Mouse (Mus musculus) embryonic fibroblast, embryonic 13.5 days (primary cell): ENCODE data around the gene Gm20388. TPM values are rescaled to one million over a fixed set of nuclear protein-coding genes. Genes with fewer than 3 reads are reported as not detected.
"Not testable (repeated sequence)": the region's sequence is repeated elsewhere in the genome, so short reads cannot be mapped to it uniquely, and the experiment has no call there.

ENCODE experiments used
- H3K27ac ChIP-seq: 2 replicates; pipeline ENCODE4 v1.5.1; 2012; ENCODE audit warnings: low read length, control low read depth, inconsistent platforms; ENCODE audit not compliant: insufficient read depth
- H3K4me1 ChIP-seq: 2 replicates; pipeline ENCODE4 v1.6.1; 2011; ENCODE audit warnings: low read length; ENCODE audit not compliant: control insufficient read depth, insufficient read depth
- H3K4me3 ChIP-seq: 2 replicates; pipeline ENCODE4 v1.5.1; 2011; ENCODE audit warnings: mild to moderate bottlenecking, control low read depth, low read length; ENCODE audit not compliant: insufficient read depth
- CTCF ChIP-seq: IDR thresholded peaks from 2 replicates; pipeline ENCODE4 v1.5.1; 2011; ENCODE audit warnings: mild to moderate bottlenecking, control low read depth, low read length, moderate library complexity, borderline replicate concordance; ENCODE audit not compliant: insufficient read depth
- POLR2A ChIP-seq: IDR thresholded peaks from 2 replicates; pipeline ENCODE4 v1.6.1; 2011; ENCODE audit warnings: low read depth, mild to moderate bottlenecking, control low read depth, low read length, moderate library complexity
- polyA plus RNA-seq: library from polyadenylated mRNA; stranded (reverse); fragments of >200 nt; gene quantifications from 2 replicates; pipeline ENCODE4 v1.2.4, GENCODE M21; 2011; ENCODE audit warnings: low read depth; ENCODE audit not compliant: missing spikeins, insufficient read length

Gene Gm20388
- polyA plus RNA-seq, 1 experiment, result 82.8 TPM

DNA sequence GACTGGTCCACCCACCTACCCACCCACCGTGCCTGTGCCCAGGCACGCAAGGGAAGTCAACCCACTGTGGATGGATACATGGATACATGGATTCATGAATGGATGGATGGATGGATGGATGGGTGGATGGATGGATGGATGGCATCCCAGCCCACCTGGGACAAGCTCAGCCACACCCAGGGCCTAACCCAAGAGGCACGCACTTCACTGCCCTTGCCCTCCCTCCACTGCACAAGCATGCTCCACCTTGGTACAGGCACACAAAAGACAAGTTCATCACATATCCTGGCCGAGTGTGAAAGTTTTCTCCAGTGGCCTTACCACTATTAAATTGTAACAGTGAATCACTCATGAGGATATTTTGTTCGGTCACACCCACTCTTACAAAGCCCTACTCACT is 3713.6 kb downstream of the Gm20388 start:
- TF ChIP-seq CTCF (no peak), POLR2A (no peak)
- H3K27ac ChIP-seq, result no peak overlapping the region
- H3K4me1 ChIP-seq, result no peaks in the 10 kb centered on the region
- H3K4me3 ChIP-seq, result no peak overlapping the region

DNA sequence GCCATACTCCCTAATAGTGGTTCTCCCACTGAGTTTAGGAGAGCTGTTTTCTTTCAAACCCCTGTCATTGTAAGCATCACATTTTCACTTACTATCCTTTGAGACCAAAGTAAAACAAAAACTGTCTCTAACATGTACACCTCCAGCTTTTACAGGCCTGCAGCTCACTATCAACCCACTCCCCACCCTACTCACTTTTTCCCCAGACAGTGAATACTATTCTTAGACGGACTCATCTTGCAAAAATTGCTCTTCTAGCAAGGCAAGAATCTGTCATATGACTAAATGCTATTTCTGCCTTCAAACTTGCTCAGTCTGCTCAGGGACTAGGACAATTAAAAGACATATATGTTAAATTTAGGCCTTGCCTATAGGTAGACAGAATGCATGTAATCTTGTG is 3714.1 kb downstream of the Gm20388 start:
- TF ChIP-seq CTCF (no peak), POLR2A (no peak)
- H3K27ac ChIP-seq, result no peak overlapping the region
- H3K4me1 ChIP-seq, result peaks cover 2% of the 10 kb centered on the region; the same call in 1 of the 2 replicates
- H3K4me3 ChIP-seq, result no peak overlapping the region

DNA sequence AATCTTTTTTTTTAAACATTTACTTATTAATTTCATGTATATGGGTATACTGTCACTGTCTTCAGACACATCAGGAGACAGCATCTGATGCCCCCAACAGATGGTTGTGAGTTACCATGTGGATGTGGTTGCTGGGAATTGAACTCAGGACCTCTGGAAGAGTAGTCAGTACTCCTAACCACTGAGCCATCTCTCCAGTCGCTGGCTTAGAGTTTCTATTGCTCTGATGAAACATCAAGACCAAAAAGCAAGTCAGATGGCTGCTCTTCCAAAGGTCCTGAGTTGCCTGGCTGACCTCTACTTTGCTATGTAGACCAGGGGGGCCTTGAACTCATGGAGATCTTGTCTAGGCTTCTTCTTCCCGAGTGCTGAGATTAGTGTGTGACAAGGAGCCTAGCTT is 3715.1 kb downstream of the Gm20388 start:
- H3K4me3 ChIP-seq, result no peak overlapping the region
- H3K27ac ChIP-seq, result no peak overlapping the region
- TF ChIP-seq POLR2A (no peak), CTCF (no peak)
- peaks cover 2% of the 10 kb centered on the region; the same call in 1 of the 2 replicates for H3K4me1 ChIP-seq

DNA sequence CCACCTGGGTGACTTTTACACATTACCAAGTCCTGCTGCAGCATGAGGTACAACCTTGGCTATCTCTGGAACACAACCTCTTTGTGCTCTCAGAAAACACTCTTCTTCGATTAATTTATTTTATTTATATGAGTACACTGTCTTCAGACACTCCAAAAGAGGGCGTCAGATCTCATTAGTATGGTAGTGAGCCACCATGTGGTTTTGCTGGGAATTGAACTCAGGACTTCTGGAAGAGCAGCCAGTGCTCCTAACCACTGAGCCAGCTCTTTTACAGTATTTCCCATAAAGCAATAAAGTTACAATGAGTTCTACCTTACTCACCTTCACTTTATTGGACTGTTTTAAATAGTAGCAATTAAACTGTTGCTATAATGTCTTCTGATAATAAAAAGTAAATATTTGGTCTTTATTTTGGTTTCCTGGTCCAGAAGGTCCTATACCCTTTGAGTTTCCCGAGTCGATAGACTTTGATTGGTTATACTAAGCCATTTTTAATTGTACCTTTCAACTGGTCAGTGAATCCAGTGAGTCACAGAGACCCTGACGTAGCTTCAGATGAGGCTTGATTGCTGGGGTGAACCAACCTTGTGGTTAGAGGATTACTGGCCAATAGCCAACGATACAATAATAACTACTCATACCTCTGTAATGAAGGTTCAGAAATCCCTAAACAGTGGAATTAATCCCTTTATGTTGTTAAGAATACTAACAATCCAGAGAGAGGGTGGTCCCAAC is 3716.9 kb downstream of the Gm20388 start:
- no peak overlapping the region for H3K4me3 ChIP-seq
- TF ChIP-seq CTCF, result no peak
- no peak for TF ChIP-seq POLR2A
- H3K27ac ChIP-seq, result no peak overlapping the region
- peaks cover 2% of the 10 kb centered on the region; the same call in 1 of the 2 replicates for H3K4me1 ChIP-seq

DNA sequence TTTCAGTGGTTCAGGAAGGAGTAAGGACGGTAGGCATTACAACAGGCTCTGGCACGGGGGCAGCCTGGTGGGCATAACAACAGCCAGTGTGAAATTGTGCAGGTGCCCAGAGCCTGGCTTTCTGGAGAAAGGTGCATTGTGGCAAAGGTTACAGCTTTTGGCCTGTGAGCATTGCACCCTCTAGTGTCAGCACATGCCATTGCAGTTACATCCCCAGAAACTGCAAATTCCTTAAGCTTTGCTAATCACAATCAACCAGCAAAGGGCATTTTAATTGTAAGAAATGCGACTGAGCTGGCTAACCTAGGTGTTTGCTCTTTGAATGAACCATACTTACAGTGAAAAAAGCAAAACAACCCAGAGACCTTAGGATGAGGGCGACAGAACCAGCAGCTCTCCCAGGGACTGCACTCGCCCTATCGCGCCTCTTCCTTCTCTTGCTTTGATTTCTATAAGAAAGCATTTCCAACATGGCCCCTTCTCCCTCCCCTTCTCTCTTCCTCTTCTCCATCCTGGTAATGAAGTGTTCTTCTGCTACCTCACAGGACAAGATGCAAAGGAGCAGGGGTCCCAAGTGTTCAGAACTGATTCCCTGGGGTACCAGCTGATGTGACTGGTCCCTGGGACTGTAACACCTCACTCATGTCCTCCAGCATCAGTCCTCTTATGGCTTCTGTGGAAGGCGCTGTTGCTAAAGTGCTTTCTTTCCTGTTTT is 3717.8 kb downstream of the Gm20388 start:
- Histone ChIP-seq H3K27ac (no peak overlapping the region), H3K4me3 (peak overlapping the region; percentile 16), H3K4me1 (peaks cover 6% of the 10 kb centered on the region)
- TF ChIP-seq POLR2A (no peak), CTCF (peak; percentile 83)

DNA sequence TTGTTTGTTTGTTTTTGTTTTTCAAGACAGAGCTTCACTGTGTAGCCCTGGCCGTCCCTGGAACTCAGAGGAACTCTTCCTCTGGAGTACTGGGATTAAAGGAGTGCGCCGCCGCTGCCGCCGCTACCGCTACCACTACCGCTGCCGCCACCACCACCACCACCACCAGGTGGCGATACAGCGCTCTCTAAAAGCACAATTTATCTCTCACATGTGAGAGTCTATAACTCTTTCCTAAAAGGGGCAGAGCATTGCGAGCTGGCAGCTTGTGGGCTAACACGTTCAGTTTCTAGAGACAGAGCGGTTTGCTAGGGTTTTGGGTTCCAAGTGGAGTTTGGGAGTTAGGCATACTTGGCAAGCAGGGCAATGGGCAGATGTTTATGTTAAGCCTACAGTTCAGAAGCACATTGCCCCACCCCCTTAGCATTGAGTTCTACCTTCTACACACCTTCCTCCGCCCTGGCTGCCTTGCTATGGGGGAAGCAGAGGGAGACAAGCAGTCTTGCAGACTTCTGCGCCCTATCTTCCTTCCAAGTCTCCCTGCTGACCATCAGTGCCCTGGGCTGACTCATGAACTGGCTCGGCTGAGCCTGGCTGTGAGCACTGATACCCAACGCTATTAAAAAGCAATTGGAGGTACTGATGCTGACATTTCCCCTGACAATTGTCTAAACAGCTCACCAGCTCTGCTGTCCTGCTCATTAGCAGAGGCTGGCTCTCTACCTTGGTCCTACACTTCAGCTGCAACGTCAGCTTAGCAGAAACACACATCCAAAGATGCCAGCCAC is 3718.5 kb downstream of the Gm20388 start:
- no peak for TF ChIP-seq POLR2A
- TF ChIP-seq CTCF, result peak; percentile 84
- H3K27ac ChIP-seq, result no peak overlapping the region
- peak overlapping the region; percentile 16 for H3K4me3 ChIP-seq
- H3K4me1 ChIP-seq, result peaks cover 12% of the 10 kb centered on the region

DNA sequence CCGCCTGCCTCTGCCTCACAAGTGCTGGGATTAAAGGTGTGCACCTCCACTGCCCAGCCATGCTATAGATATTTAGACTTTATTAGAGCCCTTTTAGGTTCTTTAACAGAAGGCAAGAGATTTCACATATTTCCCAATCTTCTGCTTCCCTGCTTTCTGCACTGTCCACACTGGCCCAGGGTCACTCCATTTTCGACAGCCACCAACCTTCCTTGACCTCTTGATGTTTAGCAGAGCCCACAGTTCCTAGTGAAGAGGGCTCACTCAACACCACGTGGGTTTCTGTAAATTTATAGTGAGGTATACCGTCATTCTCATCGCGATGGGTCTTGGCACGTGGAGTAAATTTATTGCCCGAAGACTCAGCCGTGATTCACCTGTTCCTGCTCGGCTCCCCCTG is 3719.4 kb downstream of the Gm20388 start:
- TF ChIP-seq POLR2A (no peak), CTCF (no peak)
- no peak overlapping the region for H3K4me3 ChIP-seq
- H3K27ac ChIP-seq, result no peak overlapping the region
- H3K4me1 ChIP-seq, result peaks cover 12% of the 10 kb centered on the region

DNA sequence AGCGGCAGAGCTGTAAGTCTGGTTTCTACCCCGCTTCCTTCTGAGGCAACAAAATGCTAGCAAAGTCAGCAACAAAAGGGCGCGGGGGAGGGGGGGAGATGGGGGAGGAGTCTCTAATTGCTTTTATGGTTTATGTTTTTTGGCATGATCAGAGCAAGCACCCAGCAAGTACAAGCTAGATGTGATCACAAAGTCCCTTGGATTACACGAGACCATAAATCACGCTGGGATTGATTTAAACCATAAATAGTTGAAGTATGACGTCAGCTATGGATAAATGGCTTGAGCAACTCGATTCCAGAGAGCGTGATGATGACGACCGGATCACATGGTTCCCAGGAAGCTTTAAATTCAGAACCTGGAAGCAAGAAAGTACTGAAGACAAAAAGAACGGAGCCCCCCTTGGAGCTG is 3720.2 kb downstream of the Gm20388 start:
- peaks cover 12% of the 10 kb centered on the region for H3K4me1 ChIP-seq
- H3K27ac ChIP-seq, result no peak overlapping the region; the same call in 1 of the 2 replicates
- TF ChIP-seq POLR2A, result no peak
- no peak for TF ChIP-seq CTCF
- no peak overlapping the region for H3K4me3 ChIP-seq

DNA sequence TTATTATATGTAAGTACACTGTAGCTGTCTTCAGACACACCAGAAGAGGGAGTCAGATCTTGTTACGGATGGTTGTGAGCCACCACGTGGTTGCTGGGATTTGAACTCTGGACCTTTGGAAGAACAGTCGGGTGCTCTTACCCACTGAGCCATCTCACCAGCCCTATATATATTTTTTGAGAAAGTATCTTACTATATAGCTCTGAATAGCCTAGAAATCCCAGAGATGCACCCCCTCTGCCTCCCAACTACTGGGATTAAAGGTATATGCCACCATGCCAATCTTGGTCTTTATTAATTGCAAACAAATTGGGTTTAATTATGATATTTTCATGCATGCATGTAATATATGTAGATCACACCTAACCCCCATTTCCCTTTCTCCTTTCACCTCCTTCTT is 3721.1 kb downstream of the Gm20388 start:
- H3K4me1 ChIP-seq, result peaks cover 12% of the 10 kb centered on the region
- not testable (repeated sequence) for H3K4me3 ChIP-seq, H3K27ac ChIP-seq
